Mouse (Mus musculus) erythroblast, adult 5-6 weeks (primary cell): Measurements from ENCODE around the gene A530084C06Rik. TPM values are rescaled to one million over a fixed set of nuclear protein-coding genes. Genes with fewer than 3 reads are reported as not detected.

Experiments
- ATAC-seq: replicated peaks from 2 replicates; pipeline ENCODE4 v1.8.0; 2016; ENCODE audit warnings: moderate number of reproducible peaks, mild to moderate bottlenecking, moderate TSS enrichment, inconsistent platforms; ENCODE audit not compliant: poor library complexity, low FRiP score, severe bottlenecking
- total RNA-seq, 2 experiments: library from RNA; stranded (forward) in 1 of 2; stranded (reverse) in 1 of 2; fragments of 150-400 nt in 1 of 2; fragments of 200-764, 138-1000 nt in 1 of 2; gene quantifications; 2 replicates each; pipeline versions ENCODE4 v1.2.3 to v1.2.4; 2015 to 2017; ENCODE audit warnings: low replicate concordance in 2 of 2

Gene A530084C06Rik
- total RNA-seq, 2 experiments from 2014 or later = not detected

DNA sequence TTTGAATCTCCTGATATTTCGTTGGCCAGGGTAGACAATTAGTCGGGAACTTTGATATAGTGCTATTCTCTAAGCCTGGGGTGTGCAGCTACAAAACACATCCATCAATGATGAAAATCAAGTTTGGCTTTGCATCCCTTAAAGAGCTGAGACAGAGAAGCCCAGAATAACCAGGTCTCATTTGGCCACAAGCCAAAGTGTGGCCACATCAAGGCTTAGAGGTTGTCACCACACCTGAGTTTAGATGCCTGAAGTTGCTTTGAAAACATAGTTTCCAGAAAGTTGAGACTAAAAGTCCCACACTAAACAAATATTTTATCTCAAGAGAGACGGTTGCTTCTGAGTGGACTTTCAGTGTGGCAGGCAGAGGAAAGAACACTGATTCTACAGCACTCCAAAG lies 11.9 kb downstream of the A530084C06Rik start:
- ATAC-seq = no peak

DNA sequence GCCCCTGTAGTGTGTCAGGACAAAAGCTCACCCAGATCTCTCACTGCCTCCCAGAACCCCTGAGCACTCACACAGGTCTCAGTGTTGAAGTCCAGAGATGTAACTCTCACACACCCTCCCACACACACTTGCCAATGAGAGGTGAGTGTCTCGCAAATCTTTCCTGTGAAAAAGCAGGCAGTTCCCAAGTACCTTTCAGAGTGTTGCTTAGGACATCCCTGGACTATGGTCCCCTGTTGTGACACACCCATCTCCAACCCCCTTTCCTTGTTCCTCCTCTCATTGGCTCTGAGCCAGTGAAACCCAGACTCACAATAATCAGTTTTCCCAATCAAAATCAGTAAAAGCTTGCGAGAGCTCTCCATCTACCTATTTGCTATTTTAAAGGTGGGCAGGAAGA lies 12.3 kb downstream of the A530084C06Rik start:
- no peak for ATAC-seq

GRCm38 (mm10) chr13:31543021-31543420 lies 16.1 kb downstream of the A530084C06Rik start:
- no peak for ATAC-seq

GRCm38 (mm10) chr13:31534726-31535125 lies 24.4 kb downstream of the A530084C06Rik start:
- no peak for ATAC-seq

DNA sequence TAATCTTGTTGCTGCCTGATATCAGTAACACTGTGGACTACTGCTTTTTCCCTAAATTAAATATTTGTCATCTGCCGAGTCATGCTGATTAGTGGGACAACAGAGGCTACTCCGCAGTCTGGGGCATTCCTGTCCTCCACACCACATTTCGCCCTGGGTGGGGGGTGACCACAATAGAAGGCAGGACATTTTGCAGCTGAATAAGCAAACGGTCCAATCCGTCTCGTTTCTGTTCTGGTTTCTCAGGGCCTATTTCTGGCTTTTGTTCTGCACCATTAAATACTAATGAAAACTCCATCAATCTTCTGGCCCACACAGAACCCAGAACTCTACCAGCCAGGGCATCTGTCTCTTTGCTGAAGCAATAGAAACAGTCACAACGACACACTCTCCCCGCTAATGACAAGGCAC lies 27.5 kb downstream of the A530084C06Rik start:
- ATAC-seq = no peak

DNA sequence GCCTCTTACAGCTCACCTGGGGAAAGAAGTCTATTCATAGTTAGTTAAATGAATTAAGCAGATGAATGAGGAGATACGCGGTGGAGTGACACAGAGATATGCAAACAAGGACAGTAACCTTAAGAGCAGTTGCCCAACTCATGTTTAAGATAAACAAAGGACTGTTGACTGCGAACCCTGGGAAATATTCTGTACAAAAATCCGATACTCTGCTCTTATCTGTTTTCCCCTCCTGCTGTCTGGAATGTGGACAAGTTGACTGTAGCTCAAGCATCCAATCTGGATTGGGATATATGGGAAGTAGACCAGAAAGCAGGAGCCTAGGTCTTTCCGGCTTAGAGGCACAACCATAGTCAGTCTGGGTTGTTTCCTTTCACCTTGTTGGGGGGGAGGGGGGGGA lies 27.9 kb downstream of the A530084C06Rik start:
- ATAC-seq = no peak

- no peak for ATAC-seq
Observed at GRCm38 (mm10) chr13:31524976-31525375, 34.2 kb downstream of the A530084C06Rik start.

- no peak for ATAC-seq
Observed at GRCm38 (mm10) chr13:31518971-31519370, 40.2 kb downstream of the A530084C06Rik start.

DNA sequence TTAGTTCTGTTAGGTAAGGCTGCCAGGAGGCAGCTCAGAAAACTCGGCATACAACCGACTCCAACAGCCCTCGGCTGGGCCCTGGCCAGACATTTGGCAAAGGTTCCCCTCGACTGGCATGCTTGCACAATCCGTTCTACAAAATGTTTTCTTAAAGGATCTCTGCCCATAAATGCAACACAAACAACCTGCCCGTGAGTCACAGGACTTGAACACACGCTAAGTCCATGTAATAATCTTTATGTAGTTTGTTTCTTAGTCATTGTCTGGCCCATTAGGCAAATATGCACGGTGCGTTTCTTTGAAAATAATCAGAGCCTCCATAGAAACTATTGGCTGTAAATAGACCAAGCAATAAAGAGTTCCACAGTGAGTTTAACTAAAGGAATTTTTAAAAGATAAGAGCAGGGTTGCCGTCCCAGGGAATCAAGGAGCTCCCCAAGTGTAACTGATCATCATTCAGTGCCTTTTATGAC lies 40.7 kb downstream of the A530084C06Rik start:
- ATAC-seq = no peak

- ATAC-seq = no peak
Observed at GRCm38 (mm10) chr13:31515261-31515660, 43.9 kb downstream of the A530084C06Rik start.

DNA sequence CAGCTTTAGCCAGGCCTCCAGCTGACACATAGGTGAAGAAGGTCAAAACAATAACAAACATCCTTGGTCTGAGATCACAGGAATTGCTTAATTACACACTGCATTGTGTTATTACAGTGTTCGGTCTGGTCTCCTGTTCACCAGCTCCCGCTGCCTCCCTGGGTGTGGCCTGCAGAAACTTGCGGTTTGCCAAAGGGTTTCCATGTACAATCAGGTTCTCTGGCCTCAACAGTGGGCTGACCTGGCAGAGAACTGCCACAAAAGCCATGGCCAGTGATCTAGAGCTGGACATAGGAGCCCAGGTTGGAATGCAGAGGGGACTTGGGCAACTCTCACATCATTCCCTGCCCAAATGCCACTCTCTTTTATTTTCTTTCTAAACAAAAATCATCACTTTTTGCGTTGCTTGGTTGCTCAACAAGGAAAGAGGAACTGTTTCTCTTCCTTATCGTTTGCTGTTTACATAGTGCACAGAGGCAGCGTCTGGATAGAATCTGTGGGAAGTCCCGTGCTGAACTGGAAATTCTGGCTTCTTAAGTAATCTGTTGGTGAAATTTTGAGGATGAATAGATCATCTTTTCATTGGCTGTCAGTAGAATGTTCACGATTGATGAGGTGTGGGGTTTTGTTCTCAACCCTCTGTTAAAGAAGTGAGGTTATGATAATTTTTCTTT lies 52.5 kb downstream of the A530084C06Rik start:
- ATAC-seq = no peak

Other genes starting within 250 kb of the A530084C06Rik start
- gene Foxq1, start 3.2 kb downstream of the A530084C06Rik start, total RNA-seq (2015; ENCODE audit: low replicate concordance) = not detected in 2 replicates
- not detected in 2 replicates for gene Foxq1, start 3.2 kb downstream of the A530084C06Rik start, total RNA-seq (2017; ENCODE audit: low replicate concordance)
- not detected in 2 replicates for gene Foxf2, start 66.5 kb upstream of the A530084C06Rik start, total RNA-seq (2015; ENCODE audit: low replicate concordance)
- gene Foxf2, start 66.5 kb upstream of the A530084C06Rik start, total RNA-seq (2017; ENCODE audit: low replicate concordance) = not detected in 2 replicates
- 0.19 TPM in 1 of 2 replicates, not detected in the other for gene Foxc1, start 247.3 kb upstream of the A530084C06Rik start, total RNA-seq (2015; ENCODE audit: low replicate concordance)
- 0.09 TPM in 1 of 2 replicates, not detected in the other for gene Foxc1, start 247.3 kb upstream of the A530084C06Rik start, total RNA-seq (2017; ENCODE audit: low replicate concordance)